Mouse (Mus musculus): ENCODE data around the gene Rnf149.

- TF ChIP-seq POLR2A (IDR thresholded peaks at IDR 0.05; ENCODE audit: extremely low read depth, insufficient read depth, low read length), result no peak
- no peak for TF ChIP-seq CTCF (IDR thresholded peaks at IDR 0.05; ENCODE audit: low read depth, low read length)
These were observed 13.0 kb upstream of the Rnf149 start for GRCm38 (mm10) chr1:39590193-39590592.
